Mouse (Mus musculus) erythroblast, embryonic 14.5 days (primary cell): ENCODE results near the gene Jagn1. TPM values are rescaled to one million over a fixed set of nuclear protein-coding genes. Genes with fewer than 3 reads are reported as not detected.

Experiments used
- H3K27me3 ChIP-seq: 2 replicates; pipeline ENCODE4 v1.6.1; 2012; ENCODE audit warnings: inconsistent platforms; ENCODE audit not compliant: control insufficient read depth
- H3K36me3 ChIP-seq: 2 replicates; pipeline ENCODE4 v1.6.1; 2012; ENCODE audit warnings: mild to moderate bottlenecking, inconsistent platforms; ENCODE audit not compliant: control insufficient read depth
- H3K4me1 ChIP-seq: 2 replicates; pipeline ENCODE4 v1.6.1; 2012; ENCODE audit warnings: inconsistent platforms; ENCODE audit not compliant: control insufficient read depth
- H3K4me3 ChIP-seq: replicated peaks from 2 replicates; pipeline ENCODE3; 2012; ENCODE audit warnings: moderate library complexity, mild to moderate bottlenecking, inconsistent platforms
- H3K9me3 ChIP-seq: 2 replicates; pipeline ENCODE4 v1.6.1; 2012; ENCODE audit warnings: low read length, inconsistent platforms, mixed read lengths; ENCODE audit not compliant: control insufficient read depth
- GATA1 ChIP-seq: IDR thresholded peaks from 2 replicates; pipeline ENCODE4 v1.6.1; 2012; ENCODE audit warnings: low read length, inconsistent platforms, mixed read lengths
- TAL1 ChIP-seq: IDR thresholded peaks from 3 replicates; pipeline ENCODE4 v1.6.1; 2012; ENCODE audit warnings: low read length, inconsistent platforms, mixed read lengths
- polyA plus RNA-seq: library from polyadenylated mRNA; stranded (reverse); fragments of >175 nt; gene quantifications from 2 replicates; pipeline ENCODE4 v1.2.3, GENCODE M21; 2012

Gene Jagn1
- 0.23 and 0.38 TPM in 2 replicates for polyA plus RNA-seq

GRCm38 (mm10) chr6:113442442-113443090 lies at the start of gene Jagn1:
Jagn1 (plus strand) TSS chr6:113442569.
- Histone ChIP-seq H3K27me3 (no peaks in the 10 kb centered on the region), H3K36me3 (peaks cover 17% of the 10 kb centered on the region), H3K4me1 (peaks cover 19% of the 10 kb centered on the region), H3K4me3 (peak within 1 kb of the TSS; percentile 74), H3K9me3 (no peaks in the 10 kb centered on the region)
- no peak for TF ChIP-seq GATA1
- TF ChIP-seq TAL1, result no peak

- no peak for TF ChIP-seq GATA1
- TF ChIP-seq TAL1, result no peak
- H3K27me3 ChIP-seq, result peaks cover 27% of the 10 kb centered on the region
- no peak overlapping the region for H3K4me3 ChIP-seq
- peaks cover 26% of the 10 kb centered on the region for H3K36me3 ChIP-seq
- H3K9me3 ChIP-seq, result peaks cover 3% of the 10 kb centered on the region; the same call in 1 of the 2 replicates
- peaks cover 8% of the 10 kb centered on the region for H3K4me1 ChIP-seq
Measured at GRCm38 (mm10) chr6:113393951-113394350, 48.4 kb upstream of the Jagn1 start.

- peaks cover 8% of the 10 kb centered on the region for H3K4me1 ChIP-seq
- H3K27me3 ChIP-seq, result peaks cover 27% of the 10 kb centered on the region
- TF ChIP-seq TAL1, result no peak
- no peak for TF ChIP-seq GATA1
- H3K9me3 ChIP-seq, result peaks cover 3% of the 10 kb centered on the region; the same call in 1 of the 2 replicates
- H3K36me3 ChIP-seq, result peaks cover 17% of the 10 kb centered on the region
- H3K4me3 ChIP-seq, result no peak overlapping the region
Measured at GRCm38 (mm10) chr6:113394811-113395210, 47.6 kb upstream of the Jagn1 start.

- peaks cover 10% of the 10 kb centered on the region for H3K36me3 ChIP-seq
- peaks cover 27% of the 10 kb centered on the region for H3K27me3 ChIP-seq
- TF ChIP-seq GATA1, result no peak
- no peak for TF ChIP-seq TAL1
- peaks cover 3% of the 10 kb centered on the region; the same call in 1 of the 2 replicates for H3K9me3 ChIP-seq
- H3K4me3 ChIP-seq, result no peak overlapping the region
- peaks cover 8% of the 10 kb centered on the region for H3K4me1 ChIP-seq
Measured at GRCm38 (mm10) chr6:113395501-113395900, 46.9 kb upstream of the Jagn1 start.

GRCm38 (mm10) chr6:113396270-113397030 lies 45.9 kb upstream of the Jagn1 start:
- TF ChIP-seq GATA1, result no peak
- no peak for TF ChIP-seq TAL1
- peaks cover 8% of the 10 kb centered on the region for H3K4me1 ChIP-seq
- H3K27me3 ChIP-seq, result peaks cover 22% of the 10 kb centered on the region
- no peak overlapping the region for H3K4me3 ChIP-seq
- H3K9me3 ChIP-seq, result peaks cover 3% of the 10 kb centered on the region; the same call in 1 of the 2 replicates
- peaks cover 3% of the 10 kb centered on the region for H3K36me3 ChIP-seq

GRCm38 (mm10) chr6:113402094-113402493 lies 40.3 kb upstream of the Jagn1 start:
- Histone ChIP-seq H3K4me3 (no peak overlapping the region), H3K4me1 (no peaks in the 10 kb centered on the region), H3K9me3 (no peaks in the 10 kb centered on the region), H3K36me3 (no peaks in the 10 kb centered on the region; the same call in 1 of the 2 replicates), H3K27me3 (no peaks in the 10 kb centered on the region)
- TF ChIP-seq GATA1, result no peak
- no peak for TF ChIP-seq TAL1

GRCm38 (mm10) chr6:113404649-113405448 lies 37.5 kb upstream of the Jagn1 start:
- Histone ChIP-seq H3K36me3 (peaks cover 3% of the 10 kb centered on the region), H3K4me3 (no peak overlapping the region), H3K27me3 (no peaks in the 10 kb centered on the region), H3K4me1 (no peaks in the 10 kb centered on the region), H3K9me3 (no peaks in the 10 kb centered on the region)
- no peak for TF ChIP-seq GATA1
- no peak for TF ChIP-seq TAL1

- Histone ChIP-seq H3K36me3 (peaks cover 3% of the 10 kb centered on the region), H3K4me1 (no peaks in the 10 kb centered on the region), H3K9me3 (no peaks in the 10 kb centered on the region), H3K4me3 (no peak overlapping the region), H3K27me3 (no peaks in the 10 kb centered on the region)
- TF ChIP-seq TAL1, result no peak
- no peak for TF ChIP-seq GATA1
Measured at GRCm38 (mm10) chr6:113405483-113405882, 36.9 kb upstream of the Jagn1 start.
